Mouse (Mus musculus): ENCODE results near the gene Akap6. TPM values are rescaled to one million over a fixed set of nuclear protein-coding genes. Genes with fewer than 3 reads are reported as not detected.

Akap6 gene
- polyA plus RNA-seq, 1 experiment: 6.6 TPM

DNA sequence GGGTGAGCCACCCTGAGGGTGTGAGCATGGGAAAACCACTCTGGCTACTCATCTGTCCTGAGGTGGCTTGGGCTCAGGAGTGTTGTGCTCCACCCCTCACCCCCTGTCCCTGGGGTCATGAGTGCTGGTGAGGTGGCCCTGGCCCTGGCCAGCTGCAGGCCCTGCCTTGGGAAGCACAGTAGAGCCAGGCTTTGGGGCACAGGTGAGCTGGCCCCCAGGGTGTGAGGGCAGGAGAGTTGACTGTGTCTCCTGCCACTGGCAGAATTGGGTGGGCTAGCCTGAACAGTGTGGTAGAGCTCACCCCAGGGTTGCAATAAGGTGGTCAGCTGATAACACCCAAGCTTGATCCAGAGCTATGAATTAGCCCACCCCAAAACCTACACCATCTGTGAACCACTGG lies 86.0 kb downstream of the Akap6 start:
- H3ac ChIP-seq (ENCODE audit: control insufficient read depth, insufficient read length): no peak overlapping the region
- H3K4me2 ChIP-seq (ENCODE audit: low read depth): no peak overlapping the region
- H3K79me2 ChIP-seq (ENCODE audit: control insufficient read depth, insufficient read depth): no peaks in the 10 kb centered on the region
- H3K36me3 ChIP-seq (ENCODE audit: control insufficient read depth, insufficient read depth): no peaks in the 10 kb centered on the region
- no peaks in the 10 kb centered on the region for H3K27me3 ChIP-seq (ENCODE audit: control insufficient read depth, insufficient read depth, insufficient read length)
- no peak for TF ChIP-seq MYOG (IDR thresholded peaks at IDR 0.05; ENCODE audit: control insufficient read depth in 1 of 3, insufficient read depth in 1 of 3, insufficient read length in 2 of 3, low read depth in 2 of 3)
- no peak for TF ChIP-seq E2F4 (IDR thresholded peaks at IDR 0.05; ENCODE audit: insufficient read depth)
- TF ChIP-seq POLR2AphosphoS2 (IDR thresholded peaks at IDR 0.05; ENCODE audit: insufficient read length, low read depth): no peak
- TF ChIP-seq CEBPB (IDR thresholded peaks at IDR 0.05; ENCODE audit: insufficient read depth, poor library complexity, severe bottlenecking): no peak
- no peak for TF ChIP-seq USF1 (IDR thresholded peaks at IDR 0.05; ENCODE audit: low read depth)
- no peak for TF ChIP-seq TCF3 (IDR thresholded peaks at IDR 0.05; ENCODE audit: insufficient read length, low read depth)
- no peak for TF ChIP-seq MYOD1 (IDR thresholded peaks at IDR 0.05; ENCODE audit: control insufficient read depth in 1 of 3, insufficient read length in 2 of 3, low read depth in 2 of 3)
- TF ChIP-seq POLR2A (IDR thresholded peaks at IDR 0.05; ENCODE audit: insufficient read length, low read depth): no peak
- no peak for TF ChIP-seq TCF12 (IDR thresholded peaks at IDR 0.05; ENCODE audit: insufficient read depth, poor library complexity, severe bottlenecking)
- no peak for TF ChIP-seq SRF (IDR thresholded peaks at IDR 0.05; ENCODE audit: control insufficient read depth, insufficient read length, low read depth)
- TF ChIP-seq MAX (IDR thresholded peaks at IDR 0.05; ENCODE audit: low read depth): no peak
- no peak for TF ChIP-seq REST (IDR thresholded peaks at IDR 0.05; ENCODE audit: insufficient read depth, insufficient read length)
- no peak overlapping the region for H3K4me3 ChIP-seq

DNA sequence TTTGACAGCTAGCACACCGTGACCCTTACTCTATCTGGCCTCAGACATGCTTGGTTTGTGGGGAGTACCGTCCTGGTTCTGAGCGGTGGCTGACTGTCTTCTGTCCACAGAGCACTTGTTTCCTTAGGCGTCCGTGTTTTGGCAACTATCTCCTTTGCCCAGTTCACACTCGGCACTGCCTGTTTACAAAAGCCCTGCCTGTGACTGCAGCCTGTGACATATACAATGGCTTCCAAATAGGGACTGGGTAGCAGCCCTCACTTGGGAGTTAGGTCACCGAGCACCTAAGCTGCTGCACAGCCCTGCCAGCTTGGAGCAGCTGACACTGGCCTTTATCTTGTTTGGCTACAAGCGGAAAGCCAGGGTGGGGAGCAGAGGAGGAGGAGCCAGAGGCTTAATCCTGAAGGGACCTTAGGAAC lies 91.2 kb downstream of the Akap6 start:
- H3K27me3 ChIP-seq (ENCODE audit: control insufficient read depth, insufficient read depth, insufficient read length): no peaks in the 10 kb centered on the region
- H3K79me2 ChIP-seq (ENCODE audit: control insufficient read depth, insufficient read depth): no peaks in the 10 kb centered on the region
- H3K4me3 ChIP-seq: no peak overlapping the region
- no peak overlapping the region for H3ac ChIP-seq (ENCODE audit: control insufficient read depth, insufficient read length)
- no peaks in the 10 kb centered on the region for H3K36me3 ChIP-seq (ENCODE audit: control insufficient read depth, insufficient read depth)
- TF ChIP-seq E2F4 (IDR thresholded peaks at IDR 0.05; ENCODE audit: insufficient read depth) (no peak), MYOG (IDR thresholded peaks at IDR 0.05; ENCODE audit: control insufficient read depth in 1 of 3, insufficient read depth in 1 of 3, insufficient read length in 2 of 3, low read depth in 2 of 3) (peak in 1 of 3 experiments; percentile 37), CEBPB (IDR thresholded peaks at IDR 0.05; ENCODE audit: insufficient read depth, poor library complexity, severe bottlenecking) (no peak), TCF12 (IDR thresholded peaks at IDR 0.05; ENCODE audit: insufficient read depth, poor library complexity, severe bottlenecking) (no peak), POLR2A (IDR thresholded peaks at IDR 0.05; ENCODE audit: insufficient read length, low read depth) (no peak), REST (IDR thresholded peaks at IDR 0.05; ENCODE audit: insufficient read depth, insufficient read length) (no peak), POLR2AphosphoS2 (IDR thresholded peaks at IDR 0.05; ENCODE audit: insufficient read length, low read depth) (no peak), USF1 (IDR thresholded peaks at IDR 0.05; ENCODE audit: low read depth) (no peak), MYOD1 (IDR thresholded peaks at IDR 0.05; ENCODE audit: control insufficient read depth in 1 of 3, insufficient read length in 2 of 3, low read depth in 2 of 3) (peak in 2 of 3 experiments; percentile 18 to 41), TCF3 (IDR thresholded peaks at IDR 0.05; ENCODE audit: insufficient read length, low read depth) (no peak), SRF (IDR thresholded peaks at IDR 0.05; ENCODE audit: control insufficient read depth, insufficient read length, low read depth) (no peak), MAX (IDR thresholded peaks at IDR 0.05; ENCODE audit: low read depth) (no peak)
- no peak overlapping the region for H3K4me2 ChIP-seq (ENCODE audit: low read depth)

DNA sequence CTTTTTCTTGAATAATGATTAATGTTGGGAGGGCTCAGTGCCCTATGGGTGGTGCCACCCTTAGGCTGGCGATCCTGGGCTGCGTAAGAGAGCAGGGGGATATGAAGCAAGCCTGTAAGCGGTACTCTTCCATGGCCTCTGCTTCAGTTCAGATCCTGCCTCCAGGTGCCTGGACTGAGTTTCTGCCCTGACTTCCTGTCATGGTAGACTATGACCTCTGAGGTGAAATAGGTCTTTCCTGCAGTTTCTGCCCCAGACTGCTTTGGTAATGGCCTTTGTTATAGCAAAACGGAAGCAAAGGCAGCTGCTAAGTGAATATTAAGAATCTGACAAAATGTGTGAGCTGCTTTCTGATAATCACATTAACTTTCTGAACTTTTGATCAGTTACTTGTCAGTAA lies 94.9 kb downstream of the Akap6 start:
- Histone ChIP-seq H3K4me2 (ENCODE audit: low read depth) (no peak overlapping the region), H3K79me2 (ENCODE audit: control insufficient read depth, insufficient read depth) (no peaks in the 10 kb centered on the region), H3K36me3 (ENCODE audit: control insufficient read depth, insufficient read depth) (no peaks in the 10 kb centered on the region), H3K27me3 (ENCODE audit: control insufficient read depth, insufficient read depth, insufficient read length) (no peaks in the 10 kb centered on the region), H3K4me3 (no peak overlapping the region), H3ac (ENCODE audit: control insufficient read depth, insufficient read length) (no peak overlapping the region)
- no peak for TF ChIP-seq CEBPB (IDR thresholded peaks at IDR 0.05; ENCODE audit: insufficient read depth, poor library complexity, severe bottlenecking)
- TF ChIP-seq MYOG (IDR thresholded peaks at IDR 0.05; ENCODE audit: control insufficient read depth in 1 of 3, insufficient read depth in 1 of 3, insufficient read length in 2 of 3, low read depth in 2 of 3): no peak
- no peak for TF ChIP-seq POLR2A (IDR thresholded peaks at IDR 0.05; ENCODE audit: insufficient read length, low read depth)
- TF ChIP-seq MYOD1 (IDR thresholded peaks at IDR 0.05; ENCODE audit: control insufficient read depth in 1 of 3, insufficient read length in 2 of 3, low read depth in 2 of 3): no peak
- no peak for TF ChIP-seq USF1 (IDR thresholded peaks at IDR 0.05; ENCODE audit: low read depth)
- no peak for TF ChIP-seq SRF (IDR thresholded peaks at IDR 0.05; ENCODE audit: control insufficient read depth, insufficient read length, low read depth)
- no peak for TF ChIP-seq REST (IDR thresholded peaks at IDR 0.05; ENCODE audit: insufficient read depth, insufficient read length)
- TF ChIP-seq TCF12 (IDR thresholded peaks at IDR 0.05; ENCODE audit: insufficient read depth, poor library complexity, severe bottlenecking): no peak
- no peak for TF ChIP-seq MAX (IDR thresholded peaks at IDR 0.05; ENCODE audit: low read depth)
- TF ChIP-seq POLR2AphosphoS2 (IDR thresholded peaks at IDR 0.05; ENCODE audit: insufficient read length, low read depth): no peak
- TF ChIP-seq E2F4 (IDR thresholded peaks at IDR 0.05; ENCODE audit: insufficient read depth): no peak
- no peak for TF ChIP-seq TCF3 (IDR thresholded peaks at IDR 0.05; ENCODE audit: insufficient read length, low read depth)

DNA sequence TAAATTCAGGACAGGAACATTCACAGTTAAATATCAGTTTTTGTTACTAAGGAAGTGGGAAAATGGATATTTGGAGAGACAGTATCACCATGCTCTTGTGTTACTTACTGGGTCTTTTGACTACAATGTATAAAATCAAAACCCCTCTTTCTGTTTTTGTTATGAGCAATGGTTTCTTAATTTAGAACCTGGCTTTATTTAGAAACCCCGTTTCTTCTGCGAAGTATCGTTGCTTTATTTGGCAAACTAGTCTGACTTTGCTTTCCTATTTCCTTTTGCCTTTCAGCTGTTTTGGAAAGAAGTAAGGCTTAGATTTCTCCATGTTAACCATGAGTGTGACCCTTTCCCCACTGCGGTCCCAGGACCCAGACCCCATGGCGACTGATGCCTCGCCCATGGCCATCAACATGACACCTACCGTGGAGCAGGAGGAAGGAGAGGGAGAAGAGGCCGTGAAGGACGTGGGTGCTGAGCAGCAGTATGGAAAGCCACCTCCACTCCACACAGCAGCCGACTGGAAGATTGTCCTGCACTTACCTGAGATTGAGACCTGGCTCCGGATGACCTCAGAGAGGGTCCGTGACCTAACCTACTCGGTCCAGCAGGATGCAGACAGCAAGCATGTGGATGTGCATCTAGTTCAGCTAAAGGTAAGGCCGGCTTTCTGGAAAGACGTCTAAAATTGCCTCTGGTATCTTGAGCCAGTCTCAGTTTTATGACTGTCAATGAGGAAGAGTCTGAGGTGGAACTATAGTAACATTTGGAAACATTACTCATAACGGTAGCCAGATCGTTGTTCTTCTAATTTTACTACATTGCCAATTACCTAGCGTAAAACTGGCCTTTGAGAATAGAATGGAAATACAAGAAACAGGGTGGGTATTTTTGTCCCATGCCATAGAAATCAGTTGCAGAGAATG lies 96.6 kb downstream of the Akap6 start:
- no peak overlapping the region for H3K4me2 ChIP-seq (ENCODE audit: low read depth)
- no peak overlapping the region for H3K4me3 ChIP-seq
- H3K36me3 ChIP-seq (ENCODE audit: control insufficient read depth, insufficient read depth): no peaks in the 10 kb centered on the region
- no peaks in the 10 kb centered on the region for H3K27me3 ChIP-seq (ENCODE audit: control insufficient read depth, insufficient read depth, insufficient read length)
- H3K79me2 ChIP-seq (ENCODE audit: control insufficient read depth, insufficient read depth): no peaks in the 10 kb centered on the region
- no peak overlapping the region for H3ac ChIP-seq (ENCODE audit: control insufficient read depth, insufficient read length)
- TF ChIP-seq TCF3 (IDR thresholded peaks at IDR 0.05; ENCODE audit: insufficient read length, low read depth) (no peak), SRF (IDR thresholded peaks at IDR 0.05; ENCODE audit: control insufficient read depth, insufficient read length, low read depth) (no peak), TCF12 (IDR thresholded peaks at IDR 0.05; ENCODE audit: insufficient read depth, poor library complexity, severe bottlenecking) (no peak), REST (IDR thresholded peaks at IDR 0.05; ENCODE audit: insufficient read depth, insufficient read length) (no peak), POLR2A (IDR thresholded peaks at IDR 0.05; ENCODE audit: insufficient read length, low read depth) (no peak), POLR2AphosphoS2 (IDR thresholded peaks at IDR 0.05; ENCODE audit: insufficient read length, low read depth) (no peak), CEBPB (IDR thresholded peaks at IDR 0.05; ENCODE audit: insufficient read depth, poor library complexity, severe bottlenecking) (no peak), MYOD1 (IDR thresholded peaks at IDR 0.05; ENCODE audit: control insufficient read depth in 1 of 3, insufficient read length in 2 of 3, low read depth in 2 of 3) (no peak), USF1 (IDR thresholded peaks at IDR 0.05; ENCODE audit: low read depth) (no peak)

Data from myocyte (in vitro differentiated cells).